Mouse (Mus musculus) kidney, adult 2 months (tissue): ENCODE measurements around the gene Rbm20. TPM values are rescaled to one million over a fixed set of nuclear protein-coding genes. Genes with fewer than 3 reads are reported as not detected.

ENCODE experiments used
- DNase-seq: peaks from one replicate; pipeline ENCODE4 v3.0.0; 2021
- H3K27ac ChIP-seq: fragments of 200-500 bp; 2 replicates; pipeline ENCODE4 v1.5.1; 2012; ENCODE audit warnings: low read depth, low read length, control low read depth, inconsistent platforms; ENCODE audit not compliant: insufficient read depth
- H3K27me3 ChIP-seq: fragments of 200-500 bp; replicated peaks from 2 replicates; pipeline ENCODE4 v1.6.1; 2012; ENCODE audit warnings: mild to moderate bottlenecking, moderate library complexity, low read length, inconsistent platforms; ENCODE audit not compliant: control insufficient read depth, insufficient read depth
- H3K36me3 ChIP-seq: fragments of 200-500 bp; 2 replicates; pipeline ENCODE4 v1.6.1; 2012; ENCODE audit warnings: mild to moderate bottlenecking, moderate library complexity, low read length, inconsistent platforms; ENCODE audit not compliant: control insufficient read depth, insufficient read depth
- H3K4me1 ChIP-seq: fragments of 200-500 bp; 2 replicates; pipeline ENCODE4 v1.6.1; 2011; ENCODE audit warnings: low read length; ENCODE audit not compliant: control insufficient read depth, insufficient read depth
- H3K4me3 ChIP-seq: fragments of 200-500 bp; 2 replicates; pipeline ENCODE4 v1.5.1; 2011; ENCODE audit warnings: mild to moderate bottlenecking, low read depth, low read length, control low read depth; ENCODE audit not compliant: insufficient read depth
- CTCF ChIP-seq: fragments of 200-500 bp; conservative IDR thresholded peaks from 2 replicates; pipeline ENCODE4 v1.5.1; 2011; ENCODE audit warnings: low read depth, mild to moderate bottlenecking, control low read depth, low read length, moderate library complexity, mixed read lengths; ENCODE audit not compliant: insufficient read depth, insufficient read length
- POLR2A ChIP-seq: fragments of 200-500 bp; IDR thresholded peaks from one replicate; pipeline ENCODE4 v1.6.1; 2011; ENCODE audit warnings: low read depth, low read length, control low read depth
- WGBS: fragments of 180-500 bp; shearing (Covaris S2); methylation state at CpG from one replicate; pipeline ENCODE4 v1.1.7; 2018; 5-methylcytosine and 5-hydroxymethylcytosine counted together
- polyA plus RNA-seq: library from polyadenylated mRNA; depleted of rRNA; stranded (reverse); fragments of >200 nt; gene quantifications from 2 replicates; pipeline ENCODE4 v1.2.3, GENCODE M21; 2012; rRNA removed

Gene Rbm20
- polyA plus RNA-seq, result 4.3 and 4.5 TPM in 2 replicates

DNA sequence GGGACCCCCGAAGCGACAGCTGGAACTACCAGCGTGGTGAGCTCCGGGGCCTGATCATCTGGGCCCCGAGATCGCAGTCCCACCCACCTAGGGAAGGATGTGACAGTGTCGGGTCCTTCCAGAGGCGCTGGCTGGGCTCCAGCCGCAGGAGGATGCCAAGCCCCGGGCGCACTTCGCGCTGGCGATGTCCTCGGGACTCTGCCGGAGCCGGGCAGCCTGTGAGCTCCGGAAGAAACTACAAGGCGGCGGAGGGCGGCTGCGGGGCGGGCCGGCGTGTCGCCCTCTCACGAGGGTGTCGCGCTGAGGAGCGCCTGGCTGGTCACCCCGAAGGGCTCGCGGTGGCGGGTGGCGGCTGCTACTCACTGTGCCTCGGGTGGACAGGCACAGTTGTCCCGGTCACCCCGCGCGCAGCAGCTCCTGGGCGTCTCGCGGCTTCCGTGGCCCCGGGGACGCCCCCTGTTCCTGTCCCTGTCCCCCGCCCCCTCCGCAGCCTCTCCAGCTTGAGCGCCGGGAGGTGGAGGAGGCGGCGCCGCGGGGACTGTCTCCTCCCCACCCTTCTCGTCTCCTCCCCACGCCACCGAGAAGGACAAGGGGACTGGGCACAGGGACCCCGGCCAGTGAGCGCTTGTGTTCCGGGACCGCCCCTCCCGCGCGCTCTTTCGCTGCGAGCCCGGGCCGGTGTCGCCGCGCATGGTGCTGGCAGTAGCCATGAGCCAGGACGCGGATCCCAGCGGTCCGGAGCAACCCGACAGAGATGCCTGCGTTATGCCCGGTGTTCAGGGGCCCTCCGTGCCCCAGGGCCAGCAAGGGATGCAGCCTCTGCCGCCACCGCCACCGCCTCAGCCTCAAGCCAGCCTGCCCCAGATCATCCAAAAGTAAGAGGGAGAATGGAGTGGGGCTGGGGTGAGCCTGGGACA is at the start of gene Rbm20:
Gene Rbm20, plus strand, starts transcription at position 589 of the 917 bp plus-strand sequence.
- Histone ChIP-seq H3K4me3 (peak within 1 kb of the TSS; percentile 48), H3K36me3 (no peaks in the 10 kb centered on the region), H3K27ac (no peak within 1 kb of the TSS), H3K4me1 (no peaks in the 10 kb centered on the region), H3K27me3 (peaks cover 11% of the 10 kb centered on the region)
- WGBS, result 1% methylated on average over 81 of the region's 82 CpGs
- peak; percentile 70 for DNase-seq
- TF ChIP-seq POLR2A (no peak), CTCF (no peak)

DNA sequence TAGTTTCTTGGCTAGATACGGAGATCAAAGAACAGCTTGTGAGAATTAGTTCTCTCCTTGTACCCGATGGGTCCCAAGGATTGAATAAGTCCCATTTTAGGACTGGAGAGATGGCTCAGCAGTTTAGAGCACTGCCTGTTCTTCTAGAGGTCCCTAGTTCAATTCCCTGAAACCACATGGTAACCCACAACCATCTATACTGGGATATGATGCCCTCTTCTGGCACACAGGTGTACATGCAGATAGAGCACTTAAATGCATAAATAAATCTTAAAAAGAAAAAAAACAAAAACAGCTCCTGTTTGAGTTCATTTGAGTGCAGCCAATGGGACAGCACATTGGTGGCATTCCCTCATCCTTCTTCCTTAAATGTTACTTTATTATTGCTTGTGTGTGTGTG is 39.1 kb upstream of the Rbm20 start:
- Histone ChIP-seq H3K36me3 (peaks cover 25% of the 10 kb centered on the region), H3K27me3 (no peaks in the 10 kb centered on the region), H3K27ac (no peak overlapping the region), H3K4me3 (no peak overlapping the region), H3K4me1 (no peaks in the 10 kb centered on the region)
- TF ChIP-seq CTCF (no peak), POLR2A (no peak)
- WGBS, result 83% methylated on average over 2 of the region's 2 CpGs
- DNase-seq, result no peak

DNA sequence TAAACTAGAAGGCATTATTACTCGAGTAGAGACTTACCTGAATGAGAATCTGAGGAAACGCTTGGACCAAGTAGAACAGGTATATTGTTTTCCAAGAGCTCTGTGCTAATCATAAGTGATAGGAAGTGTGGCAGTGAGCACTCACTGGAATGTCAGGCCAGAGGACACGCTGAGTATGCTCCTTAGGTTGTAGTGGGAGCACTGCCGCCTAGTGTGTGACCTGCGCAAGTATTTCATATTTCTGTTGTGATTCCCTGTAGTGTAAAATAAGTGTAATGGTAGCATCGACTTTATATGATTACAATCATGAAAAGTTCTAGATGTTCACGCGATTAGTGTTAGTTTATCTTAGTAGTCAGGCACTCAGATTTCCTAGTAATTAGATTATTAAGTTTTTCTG is 38.4 kb upstream of the Rbm20 start:
- Histone ChIP-seq H3K27me3 (no peaks in the 10 kb centered on the region), H3K36me3 (peaks cover 26% of the 10 kb centered on the region), H3K4me3 (no peak overlapping the region), H3K27ac (no peak overlapping the region), H3K4me1 (no peaks in the 10 kb centered on the region)
- 90% methylated on average over 8 of the region's 8 CpGs for WGBS
- DNase-seq, result no peak
- TF ChIP-seq POLR2A, result no peak
- TF ChIP-seq CTCF, result 0 out of 2 replicates have a peak, but pooled peaks have one; percentile 19

DNA sequence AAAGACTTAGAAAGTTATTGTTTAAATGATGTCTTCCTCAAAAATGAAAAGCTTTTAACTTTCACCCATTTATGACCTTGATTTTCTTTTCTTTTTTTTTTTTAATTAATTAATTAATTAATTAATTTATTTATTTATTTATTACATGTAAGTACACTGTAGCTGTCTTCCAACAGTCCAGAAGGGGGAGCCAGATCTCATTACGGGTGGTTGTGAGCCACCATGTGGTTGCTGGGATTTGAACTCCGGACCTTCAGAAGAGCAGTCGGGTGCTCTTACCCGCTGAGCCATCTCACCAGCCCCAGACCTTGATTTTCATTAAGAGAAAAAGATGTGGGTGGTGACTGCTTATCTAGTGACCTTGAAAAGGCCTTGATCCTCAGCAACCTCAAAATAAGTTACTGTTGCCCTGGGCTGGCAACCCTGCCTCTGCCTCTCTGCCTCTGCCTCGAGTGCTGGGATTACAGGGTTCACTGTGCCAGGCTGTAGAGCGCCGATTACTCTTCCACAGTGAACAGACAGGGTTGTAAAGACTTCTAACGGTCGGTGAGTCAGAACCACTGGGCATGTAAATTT is 33.0 kb upstream of the Rbm20 start:
- WGBS, result 80% methylated on average over 9 of the region's 9 CpGs
- H3K36me3 ChIP-seq, result peaks cover 25% of the 10 kb centered on the region

DNA sequence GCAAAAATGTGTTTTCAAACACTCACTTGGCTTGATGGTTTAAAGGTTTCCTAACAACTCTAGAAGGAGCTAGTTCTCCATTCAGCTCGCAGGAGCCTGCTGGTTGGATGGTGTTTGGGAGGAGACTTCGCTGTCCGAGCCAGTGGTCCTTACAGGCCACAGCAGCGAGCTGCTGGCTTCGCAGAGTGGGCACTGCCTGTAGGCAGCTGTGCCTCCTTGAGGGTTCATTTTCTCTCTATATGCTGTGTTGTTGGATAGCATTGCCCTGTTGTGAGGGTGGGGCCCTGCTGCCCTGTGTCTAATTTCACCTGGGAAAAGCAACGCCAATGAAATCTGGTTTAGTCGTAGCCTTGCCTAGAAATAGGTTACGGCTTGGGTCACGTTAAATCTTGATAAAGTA is 29.8 kb upstream of the Rbm20 start:
- Histone ChIP-seq H3K36me3 (peaks cover 8% of the 10 kb centered on the region), H3K27me3 (no peaks in the 10 kb centered on the region), H3K4me3 (no peak overlapping the region), H3K27ac (no peak overlapping the region), H3K4me1 (no peaks in the 10 kb centered on the region; the same call in 1 of the 2 replicates)
- DNase-seq, result no peak
- WGBS, result 76% methylated on average over 9 of the region's 9 CpGs
- TF ChIP-seq CTCF (no peak), POLR2A (no peak)

More for the DNA sequence above, 33.0 kb upstream of the Rbm20 start:
- peak; percentile 28 for DNase-seq
- Histone ChIP-seq H3K27me3 (no peaks in the 10 kb centered on the region), H3K4me3 (no peak overlapping the region), H3K4me1 (no peaks in the 10 kb centered on the region; the same call in 1 of the 2 replicates), H3K27ac (no peak overlapping the region)
- TF ChIP-seq CTCF (no peak), POLR2A (no peak)

DNA sequence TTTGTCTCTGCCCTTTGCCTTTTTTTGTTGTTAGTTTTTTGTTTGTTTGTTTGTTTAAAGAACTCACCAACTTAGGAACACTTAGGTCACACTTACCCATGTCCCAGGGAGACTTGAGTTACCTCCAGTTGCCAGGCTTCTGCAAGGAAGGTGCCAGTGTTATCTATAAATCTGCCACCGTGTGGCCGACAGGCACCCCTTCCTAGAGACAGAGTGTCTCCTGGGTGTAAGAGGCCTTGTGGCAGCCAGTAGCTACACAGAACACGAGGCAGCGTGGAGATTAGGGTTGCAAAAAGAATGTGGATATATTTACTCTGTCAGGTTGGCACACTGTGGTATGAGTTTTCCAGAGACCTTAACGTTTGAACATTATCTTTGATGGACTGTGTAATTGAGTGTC is 29.1 kb upstream of the Rbm20 start:
- TF ChIP-seq CTCF (no peak), POLR2A (no peak)
- DNase-seq, result no peak
- 31% methylated on average over 5 of the region's 5 CpGs for WGBS
- Histone ChIP-seq H3K27ac (no peak overlapping the region), H3K4me3 (no peak overlapping the region), H3K4me1 (no peaks in the 10 kb centered on the region; the same call in 1 of the 2 replicates), H3K27me3 (no peaks in the 10 kb centered on the region), H3K36me3 (peaks cover 7% of the 10 kb centered on the region)

DNA sequence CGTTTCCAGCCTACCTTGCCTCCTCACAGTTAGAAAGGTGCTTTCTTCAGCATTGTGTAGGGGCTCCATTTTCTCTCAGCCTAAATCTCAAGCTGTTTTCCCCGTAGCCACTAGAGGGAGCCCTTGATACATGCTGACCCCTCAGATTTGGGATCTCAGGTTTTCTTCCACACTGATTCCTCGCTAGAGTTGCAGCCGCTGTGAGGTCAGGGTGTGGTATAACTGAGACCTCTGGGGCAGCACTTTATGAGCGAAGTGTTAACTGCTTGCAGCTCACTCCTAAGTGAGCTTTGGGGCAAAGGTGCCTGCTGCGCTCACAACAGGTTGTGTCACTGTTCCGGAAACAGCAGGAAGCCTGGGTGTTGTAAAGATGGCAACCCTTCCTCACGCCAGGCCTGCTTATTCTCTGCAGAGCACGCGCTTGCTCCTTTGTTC is 28.3 kb upstream of the Rbm20 start:
- Histone ChIP-seq H3K36me3 (peaks cover 6% of the 10 kb centered on the region; the same call in 1 of the 2 replicates), H3K4me3 (no peak overlapping the region), H3K27me3 (no peaks in the 10 kb centered on the region), H3K4me1 (no peaks in the 10 kb centered on the region; the same call in 1 of the 2 replicates), H3K27ac (no peak overlapping the region)
- no peak for TF ChIP-seq POLR2A
- peak; percentile 82 for TF ChIP-seq CTCF
- DNase-seq, result peak; percentile 71
- 31% methylated on average over 10 of the region's 10 CpGs for WGBS
